Mouse (Mus musculus): ENCODE results near the gene Cog3.

The Cog3 gene

DNA sequence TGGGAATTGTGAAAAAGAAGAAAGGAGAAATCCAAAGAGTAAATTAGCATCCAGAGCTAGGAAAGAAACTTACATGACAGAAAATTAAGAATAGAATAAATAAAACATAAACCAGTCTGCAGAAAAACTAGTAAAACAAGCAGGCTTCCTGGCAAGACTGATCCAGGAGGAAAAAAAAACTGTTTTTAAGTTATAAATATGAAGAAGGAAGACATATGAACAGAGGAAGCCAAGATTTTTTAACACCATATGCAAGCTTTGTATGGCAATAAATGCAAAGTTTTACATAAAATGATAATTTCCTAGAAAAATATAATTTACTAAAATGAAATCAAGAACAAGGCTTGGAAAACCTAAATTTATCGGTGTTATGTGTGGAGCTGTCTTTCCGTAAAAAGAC is 63.9 kb downstream of the Cog3 start:
- no peak for DNase-seq

DNA sequence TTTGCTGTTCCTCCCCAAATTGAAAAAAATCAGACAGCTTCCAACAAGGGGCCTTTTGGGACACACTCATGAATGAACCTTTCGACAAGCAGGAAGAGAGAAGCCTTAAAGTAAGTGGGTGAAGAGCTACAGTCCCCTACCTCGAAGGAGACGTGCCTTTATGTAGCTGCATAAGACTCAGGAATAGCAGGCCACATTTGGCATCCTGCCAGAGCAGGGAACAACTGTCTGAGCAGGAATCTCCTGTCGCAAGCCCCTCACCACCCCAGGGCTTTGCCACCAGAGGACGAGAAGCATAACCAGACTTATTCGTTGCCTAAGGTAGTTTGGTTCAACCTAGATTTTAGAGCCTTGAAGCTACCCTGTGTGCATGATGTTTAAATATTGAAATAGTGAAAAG is 78.0 kb downstream of the Cog3 start:
- no peak for DNase-seq

DNA sequence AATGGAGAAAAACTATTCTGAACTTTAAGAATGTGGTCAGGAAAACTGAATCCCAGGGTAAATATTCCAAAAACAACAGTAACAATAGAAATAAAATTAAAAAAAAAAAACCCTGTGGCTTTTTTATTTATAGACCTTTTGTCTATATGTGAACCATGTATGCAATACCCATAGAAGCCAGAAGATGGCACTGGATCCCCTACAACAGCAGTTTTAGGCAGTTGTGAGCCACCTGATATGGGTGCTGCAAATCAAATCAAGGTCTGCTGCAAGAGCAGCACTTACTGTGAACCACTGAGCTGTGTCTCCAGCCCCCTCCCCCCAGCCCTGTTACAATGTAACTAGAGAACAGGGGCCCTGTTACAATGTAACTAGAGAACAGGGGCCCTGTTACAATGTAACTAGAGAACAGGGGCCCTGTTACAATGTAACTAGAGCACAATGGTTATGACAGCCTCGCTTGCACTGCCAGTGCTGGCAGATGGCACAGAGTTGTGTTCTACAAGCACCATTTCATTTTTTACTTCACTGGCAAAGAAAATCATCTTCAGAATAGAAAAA is 85.2 kb downstream of the Cog3 start:
- no peak for DNase-seq

DNA sequence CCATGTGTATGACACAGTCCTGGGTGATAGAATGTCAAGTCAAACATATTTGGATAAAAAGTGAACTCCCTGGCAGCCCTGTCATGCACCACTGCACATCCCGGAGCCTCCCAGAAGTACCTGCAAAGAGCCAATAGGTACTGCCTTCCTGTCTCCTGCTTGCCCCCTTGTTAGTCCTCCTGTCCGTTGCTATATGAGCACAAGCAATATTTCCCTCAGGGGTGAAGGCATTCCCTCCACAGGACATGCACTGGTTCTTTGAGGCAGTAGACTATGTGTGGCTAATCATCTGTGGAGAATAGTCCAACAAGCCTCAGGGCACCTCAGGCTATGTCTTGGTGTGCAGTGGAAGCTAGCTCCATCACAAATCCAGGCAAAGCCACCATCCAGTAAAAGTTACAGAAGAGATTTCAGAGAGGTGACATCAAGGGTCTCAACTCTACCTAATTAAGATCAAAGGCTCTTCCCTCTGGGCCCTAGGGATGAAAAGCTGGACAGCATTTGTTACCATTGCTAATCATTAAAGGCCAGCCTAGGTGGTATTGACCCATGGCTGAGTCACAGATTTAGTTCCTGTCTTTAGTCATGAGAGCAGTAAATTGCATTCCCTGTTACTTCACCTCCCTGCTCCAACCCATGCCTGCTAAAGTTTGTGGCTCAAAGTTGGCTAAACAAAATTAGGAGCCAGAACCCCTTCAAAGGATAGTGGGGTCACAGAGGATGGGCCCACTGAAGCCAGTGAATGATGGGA is 88.7 kb downstream of the Cog3 start:
- DNase-seq, result no peak

DNA sequence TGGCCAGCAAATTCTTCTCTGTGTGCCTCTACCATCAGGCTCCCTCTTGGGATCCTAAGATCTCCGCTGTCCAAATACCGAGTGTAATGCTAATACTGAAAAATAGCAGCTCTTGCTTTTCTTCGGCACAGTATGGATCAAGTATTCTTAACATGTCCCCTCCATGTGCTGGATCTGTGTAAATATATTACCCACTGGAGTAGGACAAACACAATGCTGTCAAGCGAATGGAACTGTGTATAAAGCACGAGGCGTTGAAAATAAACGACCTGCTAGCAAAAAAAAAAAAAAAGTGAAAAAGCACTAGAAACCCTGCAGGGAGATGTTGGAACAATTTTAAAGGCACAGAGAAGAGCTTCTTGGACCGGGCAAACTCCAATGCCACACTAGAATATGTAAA is 92.8 kb downstream of the Cog3 start:
- DNase-seq, result no peak

DNA sequence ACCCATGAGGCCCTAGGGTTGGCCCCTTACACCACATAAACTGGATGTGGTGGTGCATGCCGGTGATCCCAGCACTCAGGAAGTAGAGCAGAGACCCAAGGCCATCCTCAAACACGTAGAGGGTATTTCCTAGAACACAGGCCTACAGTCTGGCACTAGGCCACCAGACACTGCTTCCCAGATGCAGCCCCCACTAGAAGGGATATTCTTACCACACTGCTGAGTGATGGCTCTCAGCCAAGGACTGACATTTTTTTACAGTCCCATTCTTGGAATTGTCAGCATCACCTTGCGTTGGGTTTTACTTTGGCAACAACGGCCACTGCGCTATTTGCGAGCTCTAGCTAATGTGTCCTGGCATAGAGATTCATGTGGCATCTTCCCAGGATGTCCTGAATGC is 93.4 kb downstream of the Cog3 start:
- DNase-seq, result no peak

Data from lung, adult 18-20 months (tissue).